Mouse (Mus musculus): ENCODE measurements around the gene Pard6a.

- no peak for TF ChIP-seq CTCF (IDR thresholded peaks at IDR 0.05; ENCODE audit: low read depth, low read length)
- no peak for TF ChIP-seq GATA1 (IDR thresholded peaks at IDR 0.05; ENCODE audit: borderline replicate concordance, low read length)
- TF ChIP-seq GATA2 (IDR thresholded peaks at IDR 0.05; ENCODE audit: borderline replicate concordance, low read depth, low read length): no peak
- TF ChIP-seq POLR2AphosphoS5 (IDR thresholded peaks at IDR 0.05; ENCODE audit: insufficient replicate concordance, low read depth, low read length): no peak
These were observed 5.7 kb upstream of the Pard6a start for GRCm38 (mm10) chr8:105695080-105695780.

All from G1E (cell line).